Comparison of ENCODE assay signal across 28 mouse cellular contexts in the genomic region with DNA sequence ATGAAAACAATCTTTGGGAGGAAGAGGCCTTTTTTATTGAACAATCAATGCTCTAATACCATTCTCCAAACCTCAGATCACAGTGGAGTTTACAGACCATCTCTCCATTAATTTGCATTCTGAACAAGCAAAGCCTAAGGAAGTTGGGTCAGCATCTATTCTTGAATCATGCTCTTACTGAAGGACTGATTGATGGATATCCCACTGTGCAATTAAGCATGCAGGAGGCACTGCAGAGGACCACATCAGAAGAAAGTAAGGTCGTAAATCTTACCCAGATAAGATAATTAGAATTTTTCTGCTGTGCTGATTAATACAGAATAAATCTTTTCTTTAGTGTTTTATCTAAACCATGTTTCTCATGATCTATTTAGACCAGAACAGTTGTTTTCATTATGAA.
DNase-seq lines count a peak whose midpoint lies in the region; ATAC-seq lines count a peak whose summit lies in the region.
"Had no signal": no experiment of that assay in that cellular context is flagged by ENCODE, and none has a peak within 500 bp of the region (broad histone marks: within the 10 kb centered on the region; RNA-seq: fewer than 3 reads in every experiment).

No protein-coding gene starts in this region.

- no peak overlapping the region for H3K27ac ChIP-seq in kidney, embryonic 14.5 days (ENCODE audit: low read depth, low read length)
- no peak overlapping the region for H3K27ac ChIP-seq in neural tube, embryonic 12.5 days
- no peak overlapping the region for H3K27ac ChIP-seq in neural tube, embryonic 15.5 days (replicated peaks)
- no peak overlapping the region for H3K27ac ChIP-seq in neural tube, embryonic 14.5 days (ENCODE audit: low read depth, low read length)
- H3K27ac ChIP-seq: forebrain, embryonic 10.5 days; forebrain, embryonic 13.5 days; heart, adult 2 months; heart, embryonic 10.5 days; heart, embryonic 13.5 days; hindbrain, embryonic 14.5 days; hindbrain, postnatal 0 days had no signal

- DNase-seq in kidney, adult 9 months: no peak
- DNase-seq in layer of hippocampus, adult 8-10 months (ENCODE audit: low spot score in 2 of 2): no peak
- DNase-seq: adrenal gland, postnatal 10 days; adrenal gland, postnatal 36 days; B cell, adult 2 months; cerebellum, adult 11 months; cerebellum, adult 2 months; cerebellum, adult 9-11 months; cerebellum, postnatal 25 days; gastrocnemius, postnatal 10 days; gastrocnemius, postnatal 36 days; heart, adult 2 months; heart, postnatal 14 days; heart, postnatal 4 days had no signal

- no peak overlapping the region for H3K4me2 ChIP-seq in kidney, embryonic 14.5 days (replicated peaks; ENCODE audit: low read depth, low read length)
- H3K4me2 ChIP-seq in neural tube, embryonic 12.5 days (replicated peaks): no peak overlapping the region
- H3K4me2 ChIP-seq in neural tube, embryonic 15.5 days: no peak overlapping the region
- H3K4me2 ChIP-seq in neural tube, embryonic 14.5 days (ENCODE audit: low read depth, low read length): no peak overlapping the region
- H3K4me2 ChIP-seq: forebrain, embryonic 13.5 days; heart, embryonic 13.5 days; hindbrain, embryonic 14.5 days had no signal

- no peaks in the 10 kb centered on the region for H3K27me3 ChIP-seq in kidney, embryonic 14.5 days (ENCODE audit: control insufficient read depth, insufficient read depth, low read length)
- no peaks in the 10 kb centered on the region for H3K27me3 ChIP-seq in neural tube, embryonic 12.5 days (replicated peaks)
- H3K27me3 ChIP-seq in neural tube, embryonic 15.5 days (replicated peaks): no peaks in the 10 kb centered on the region
- no peaks in the 10 kb centered on the region for H3K27me3 ChIP-seq in neural tube, embryonic 14.5 days (ENCODE audit: control insufficient read depth, insufficient read depth, low read length)
- H3K27me3 ChIP-seq: CH12.LX; forebrain, embryonic 13.5 days; heart, embryonic 13.5 days; Patski had no signal

- no peaks in the 10 kb centered on the region for H3K4me1 ChIP-seq in kidney, embryonic 14.5 days (ENCODE audit: control insufficient read depth, insufficient read depth, low read length)
- no peaks in the 10 kb centered on the region for H3K4me1 ChIP-seq in neural tube, embryonic 12.5 days
- no peaks in the 10 kb centered on the region for H3K4me1 ChIP-seq in neural tube, embryonic 15.5 days
- H3K4me1 ChIP-seq in neural tube, embryonic 14.5 days (ENCODE audit: control insufficient read depth, insufficient read depth, low read length): no peaks in the 10 kb centered on the region
- H3K4me1 ChIP-seq: forebrain, embryonic 10.5 days; forebrain, embryonic 13.5 days; heart, embryonic 10.5 days; heart, embryonic 13.5 days had no signal

- no peak overlapping the region for H3K9ac ChIP-seq in kidney, embryonic 14.5 days (ENCODE audit: low read depth, low read length)
- no peak overlapping the region for H3K9ac ChIP-seq in neural tube, embryonic 12.5 days
- no peak overlapping the region for H3K9ac ChIP-seq in neural tube, embryonic 15.5 days (replicated peaks)
- H3K9ac ChIP-seq in neural tube, embryonic 14.5 days (replicated peaks; ENCODE audit: low read depth, low read length): no peak overlapping the region
- H3K9ac ChIP-seq: forebrain, embryonic 13.5 days; heart, embryonic 13.5 days; hindbrain, embryonic 14.5 days had no signal

- 46% methylated on average over 1 of the region's 1 CpGs for WGBS in kidney, embryonic 14.5 days
- WGBS in neural tube, embryonic 12.5 days: 47% methylated on average over 1 of the region's 1 CpGs
- WGBS in neural tube, embryonic 15.5 days: 51% methylated on average over 1 of the region's 1 CpGs
- WGBS in neural tube, embryonic 14.5 days: 33% methylated on average over 1 of the region's 1 CpGs

- peak; percentile 57; the same call in 1 of the 2 replicates for ATAC-seq in kidney, embryonic 14.5 days (ENCODE audit: low FRiP score, low TSS enrichment)
- ATAC-seq in neural tube, embryonic 12.5 days (ENCODE audit: low FRiP score, low read depth): peak; percentile 76; the same call in 1 of the 2 replicates
- no peak for ATAC-seq in neural tube, embryonic 15.5 days (ENCODE audit: low FRiP score)
- peak; percentile 61; the same call in 1 of the 2 replicates for ATAC-seq in neural tube, embryonic 14.5 days (ENCODE audit: low read depth)
- ATAC-seq: forebrain, embryonic 13.5 days; forebrain, embryonic 16.5 days; hindbrain, postnatal 0 days; Patski had no signal

- no peaks in the 10 kb centered on the region for H3K36me3 ChIP-seq in kidney, embryonic 14.5 days (ENCODE audit: control insufficient read depth, insufficient read depth, low read length)
- no peaks in the 10 kb centered on the region for H3K36me3 ChIP-seq in neural tube, embryonic 12.5 days
- no peaks in the 10 kb centered on the region for H3K36me3 ChIP-seq in neural tube, embryonic 15.5 days
- H3K36me3 ChIP-seq in neural tube, embryonic 14.5 days (ENCODE audit: control insufficient read depth, insufficient read depth, low read length): no peaks in the 10 kb centered on the region
- H3K36me3 ChIP-seq: forebrain, embryonic 10.5 days; G1E; heart, embryonic 10.5 days; heart, embryonic 13.5 days had no signal

- no peaks in the 10 kb centered on the region for H3K9me3 ChIP-seq in kidney, embryonic 14.5 days (ENCODE audit: control insufficient read depth, low read length)
- no peaks in the 10 kb centered on the region for H3K9me3 ChIP-seq in neural tube, embryonic 12.5 days
- H3K9me3 ChIP-seq in neural tube, embryonic 15.5 days (replicated peaks): no peaks in the 10 kb centered on the region
- H3K9me3 ChIP-seq in neural tube, embryonic 14.5 days (ENCODE audit: control insufficient read depth, low read length): no peaks in the 10 kb centered on the region
- H3K9me3 ChIP-seq: forebrain, embryonic 10.5 days; forebrain, embryonic 13.5 days; G1E; heart, embryonic 10.5 days; heart, embryonic 13.5 days had no signal

- no peak overlapping the region for H3K4me3 ChIP-seq in kidney, embryonic 14.5 days (ENCODE audit: low read length)
- no peak overlapping the region for H3K4me3 ChIP-seq in neural tube, embryonic 12.5 days
- no peak overlapping the region for H3K4me3 ChIP-seq in neural tube, embryonic 15.5 days (replicated peaks)
- H3K4me3 ChIP-seq in neural tube, embryonic 14.5 days (ENCODE audit: low read depth, low read length): no peak overlapping the region
- H3K4me3 ChIP-seq: forebrain, embryonic 10.5 days; forebrain, embryonic 13.5 days; heart, adult 2 months; heart, embryonic 10.5 days; heart, embryonic 13.5 days had no signal
